Mouse (Mus musculus) hindbrain, embryonic 16.5 days (tissue): ENCODE results near the gene Gm10563. TPM values are rescaled to one million over a fixed set of nuclear protein-coding genes. Genes with fewer than 3 reads are reported as not detected.

ENCODE experiments used
- ATAC-seq: fragments of 200-750 bp; cut with Nextera tagmentation; 2 replicates; pipeline ENCODE4 v1.8.0; 2017; ENCODE audit warnings: moderate TSS enrichment, moderate library complexity
- H3K27ac ChIP-seq: fragments of 300-500 bp; sonication (generic); 2 replicates; pipeline ENCODE4 v1.5.1; 2014; ENCODE audit warnings: low read depth, mild to moderate bottlenecking, control low read depth, low read length, moderate library complexity
- H3K27me3 ChIP-seq: fragments of 300-500 bp; sonication (generic); replicated peaks from 2 replicates; pipeline ENCODE4 v1.6.1; 2014; ENCODE audit warnings: low read length; ENCODE audit not compliant: control insufficient read depth, insufficient read depth
- H3K36me3 ChIP-seq: fragments of 300-500 bp; sonication (generic); 2 replicates; pipeline ENCODE4 v1.6.1; 2014; ENCODE audit warnings: mild to moderate bottlenecking, low read length, moderate library complexity, mixed read lengths; ENCODE audit not compliant: control insufficient read depth, insufficient read depth
- H3K4me1 ChIP-seq: fragments of 300-500 bp; sonication (generic); 2 replicates; pipeline ENCODE4 v1.6.1; 2014; ENCODE audit warnings: low read depth, low read length; ENCODE audit not compliant: control insufficient read depth, insufficient read depth
- H3K4me2 ChIP-seq: fragments of 300-500 bp; sonication (generic); 2 replicates; pipeline ENCODE4 v1.6.1; 2014; ENCODE audit warnings: mild to moderate bottlenecking, low read length, control low read depth, moderate library complexity
- H3K4me3 ChIP-seq: fragments of 300-500 bp; sonication (generic); 2 replicates; pipeline ENCODE4 v1.5.1; 2014; ENCODE audit warnings: mild to moderate bottlenecking, low read length, control low read depth, moderate library complexity
- H3K9ac ChIP-seq: fragments of 300-500 bp; sonication (generic); 2 replicates; pipeline ENCODE4 v1.6.1; 2014; ENCODE audit warnings: low read depth, mild to moderate bottlenecking, control low read depth, low read length, moderate library complexity
- H3K9me3 ChIP-seq: fragments of 300-500 bp; sonication (generic); 2 replicates; pipeline ENCODE4 v1.6.1; 2014; ENCODE audit warnings: mild to moderate bottlenecking, low read length, moderate library complexity; ENCODE audit not compliant: control insufficient read depth
- WGBS: fragments of 180-500 bp; shearing (Covaris S2); extraction: QIAGEN DNeasy Blood & Tissue Kit; methylation state at CpG from one replicate; pipeline ENCODE4 v1.1.7; 2014; 5-methylcytosine and 5-hydroxymethylcytosine counted together
- polyA plus RNA-seq: library from polyadenylated mRNA; unstranded; fragments of >200 nt; fragmentation: Nextera tagmentation; extraction: Ambion mirVana; gene quantifications from 2 replicates; pipeline ENCODE4 v1.2.1, GENCODE M21; 2015

The Gm10563 gene
- polyA plus RNA-seq, 1 experiment from 2014 or later, result not detected

DNA sequence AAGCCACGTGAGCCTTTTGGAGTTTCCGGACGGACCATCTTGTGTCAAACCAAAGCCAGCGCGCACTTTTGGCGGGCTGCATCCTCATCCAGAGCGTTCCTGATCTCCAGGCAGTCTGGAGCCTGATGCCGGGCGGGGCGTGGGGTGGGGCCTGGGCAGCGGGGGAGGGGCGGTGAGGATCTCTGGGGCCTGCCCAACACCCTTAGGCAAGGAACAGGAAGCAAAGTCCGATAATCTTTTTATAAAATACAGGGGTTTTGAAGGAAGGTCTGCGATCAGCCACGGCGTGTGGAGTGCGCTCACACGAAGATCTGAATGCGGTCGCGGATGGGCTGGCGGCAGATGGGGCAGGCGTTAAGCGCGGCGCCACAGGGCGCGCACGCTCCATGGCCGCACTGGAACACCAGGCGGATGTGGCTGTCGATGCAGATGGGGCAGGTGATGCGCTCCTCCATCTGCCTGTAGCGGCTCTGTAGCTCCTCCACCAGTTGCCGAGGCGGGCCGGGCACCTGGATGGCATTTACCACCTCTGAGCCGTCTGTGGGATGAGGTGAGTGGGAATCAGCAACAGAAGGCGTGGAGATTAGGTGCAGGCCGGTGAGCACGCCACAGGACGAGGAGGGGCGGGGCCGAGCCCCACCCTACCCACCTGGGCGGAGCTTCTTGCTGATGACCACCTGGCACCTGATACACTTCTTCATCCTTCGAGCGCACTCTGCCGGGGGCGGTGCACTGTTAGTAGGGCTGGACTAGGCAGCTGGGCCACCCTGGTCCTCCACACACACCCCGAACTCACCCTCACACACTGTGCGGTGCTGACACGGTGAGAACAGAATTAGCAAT lies 9.5 kb upstream of the Gm10563 start:
- Histone ChIP-seq H3K27ac (no peak overlapping the region), H3K4me3 (peak overlapping the region; percentile 28), H3K9ac (peak overlapping the region; percentile 30), H3K9me3 (no peaks in the 10 kb centered on the region), H3K4me2 (peak overlapping the region; percentile 53), H3K36me3 (peaks cover 36% of the 10 kb centered on the region), H3K27me3 (peaks cover 56% of the 10 kb centered on the region), H3K4me1 (peaks cover 27% of the 10 kb centered on the region)
- peak; percentile 38 for ATAC-seq
- WGBS, result 6% methylated on average over 52 of the region's 52 CpGs

- H3K9ac ChIP-seq, result peak overlapping the region; percentile 30; the same call in 1 of the 2 replicates
Measured at GRCm38 (mm10) chr4:155654183-155654455, 8.9 kb upstream of the Gm10563 start.

DNA sequence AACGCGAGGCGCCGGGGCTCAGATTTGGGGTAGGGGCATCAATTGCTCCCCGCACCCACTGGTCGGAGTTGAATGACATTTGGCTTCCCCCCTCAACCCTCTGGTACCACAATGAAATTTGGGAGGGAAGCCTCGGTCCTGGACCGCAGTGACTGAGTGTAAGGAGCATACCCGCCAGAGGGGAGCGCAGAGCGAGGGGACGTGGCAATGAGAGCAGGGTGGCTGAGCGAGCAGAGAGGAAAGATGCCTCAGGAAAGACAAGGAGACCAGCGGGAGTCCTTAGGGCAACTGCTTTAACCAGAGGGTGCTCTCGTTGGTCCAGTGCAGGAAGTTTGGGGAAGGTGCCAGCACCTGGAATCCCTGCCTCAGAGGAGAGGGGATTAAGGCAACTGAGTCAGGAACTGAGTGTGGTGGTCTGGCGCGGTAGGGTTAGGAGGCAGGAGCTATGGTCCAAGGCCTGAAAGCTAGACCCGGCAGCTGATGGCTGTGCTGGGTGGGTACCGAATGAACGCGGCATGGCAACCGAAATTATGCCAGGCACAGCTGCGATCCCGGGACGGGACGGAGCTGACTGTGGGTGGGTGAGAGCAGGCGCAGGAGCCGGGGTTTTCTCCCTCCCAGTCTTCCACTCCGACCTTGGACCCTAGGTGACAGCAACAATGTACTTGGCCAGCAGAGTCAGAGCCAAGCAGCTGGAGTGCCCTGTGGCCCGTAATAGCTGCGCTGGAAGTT lies 8.4 kb upstream of the Gm10563 start:
- Histone ChIP-seq H3K27me3 (peaks cover 56% of the 10 kb centered on the region), H3K9me3 (no peaks in the 10 kb centered on the region), H3K27ac (no peak overlapping the region), H3K4me1 (peaks cover 27% of the 10 kb centered on the region), H3K4me3 (peak overlapping the region; percentile 36), H3K36me3 (peaks cover 39% of the 10 kb centered on the region), H3K9ac (peak overlapping the region; percentile 56), H3K4me2 (peak overlapping the region; percentile 72)
- 2% methylated on average over 31 of the region's 31 CpGs for WGBS
- peak; percentile 40 for ATAC-seq

More at GRCm38 (mm10) chr4:155654183-155654455, 8.9 kb upstream of the Gm10563 start:
- ATAC-seq, result no peak
- no peak overlapping the region for H3K27ac ChIP-seq
- peak overlapping the region; percentile 28; the same call in 1 of the 2 replicates for H3K4me3 ChIP-seq
- H3K27me3 ChIP-seq, result peaks cover 56% of the 10 kb centered on the region
- H3K36me3 ChIP-seq, result peaks cover 37% of the 10 kb centered on the region
- peak overlapping the region; percentile 53 for H3K4me2 ChIP-seq
- WGBS, result 6% methylated on average over 6 of the region's 6 CpGs
- H3K4me1 ChIP-seq, result peaks cover 27% of the 10 kb centered on the region
- H3K9me3 ChIP-seq, result no peaks in the 10 kb centered on the region

DNA sequence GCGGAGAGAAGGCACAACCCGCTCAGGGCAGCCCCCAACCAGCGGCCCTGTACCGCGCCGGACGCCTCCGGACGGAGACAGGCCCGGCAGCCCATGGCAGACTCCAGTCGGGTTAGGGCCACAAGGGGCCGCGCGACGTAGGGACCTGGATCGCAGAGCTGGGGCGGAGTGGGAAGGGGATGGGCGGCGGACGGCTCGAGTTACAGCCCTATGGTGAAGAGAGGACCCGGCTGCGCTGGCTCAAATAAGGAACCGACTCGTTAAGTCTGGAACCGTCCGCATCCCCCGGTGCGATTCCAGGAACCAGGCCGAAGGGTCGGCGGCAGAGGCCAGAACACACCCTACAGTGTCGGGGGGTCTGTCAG lies 7.9 kb upstream of the Gm10563 start, which contains the start of gene Mmp23:
Mmp23 (minus strand) TSS at position 299 of the 365 bp plus-strand sequence.
- Histone ChIP-seq H3K4me3 (peak within 1 kb of the TSS; percentile 36), H3K27me3 (peaks cover 56% of the 10 kb centered on the region), H3K4me1 (peaks cover 27% of the 10 kb centered on the region), H3K9ac (peak within 1 kb of the TSS; percentile 56), H3K36me3 (peaks cover 45% of the 10 kb centered on the region), H3K27ac (no peak within 1 kb of the TSS), H3K4me2 (peak within 1 kb of the TSS; percentile 72), H3K9me3 (no peaks in the 10 kb centered on the region)
- WGBS, result 0% methylated on average over 33 of the region's 33 CpGs
- peak; percentile 43 for ATAC-seq

- H3K4me1 ChIP-seq, result peaks cover 27% of the 10 kb centered on the region
- WGBS, result 25% methylated on average over 36 of the region's 36 CpGs
- H3K9ac ChIP-seq, result peak overlapping the region; percentile 56
- H3K27me3 ChIP-seq, result peaks cover 56% of the 10 kb centered on the region
- ATAC-seq, result peak; percentile 2; the same call in 1 of the 2 replicates
- peak overlapping the region; percentile 36 for H3K4me3 ChIP-seq
- no peak overlapping the region for H3K27ac ChIP-seq
- H3K9me3 ChIP-seq, result no peaks in the 10 kb centered on the region
- H3K36me3 ChIP-seq, result peaks cover 51% of the 10 kb centered on the region
- H3K4me2 ChIP-seq, result peak overlapping the region; percentile 72
Measured at GRCm38 (mm10) chr4:155652283-155653085, 7.3 kb upstream of the Gm10563 start.

DNA sequence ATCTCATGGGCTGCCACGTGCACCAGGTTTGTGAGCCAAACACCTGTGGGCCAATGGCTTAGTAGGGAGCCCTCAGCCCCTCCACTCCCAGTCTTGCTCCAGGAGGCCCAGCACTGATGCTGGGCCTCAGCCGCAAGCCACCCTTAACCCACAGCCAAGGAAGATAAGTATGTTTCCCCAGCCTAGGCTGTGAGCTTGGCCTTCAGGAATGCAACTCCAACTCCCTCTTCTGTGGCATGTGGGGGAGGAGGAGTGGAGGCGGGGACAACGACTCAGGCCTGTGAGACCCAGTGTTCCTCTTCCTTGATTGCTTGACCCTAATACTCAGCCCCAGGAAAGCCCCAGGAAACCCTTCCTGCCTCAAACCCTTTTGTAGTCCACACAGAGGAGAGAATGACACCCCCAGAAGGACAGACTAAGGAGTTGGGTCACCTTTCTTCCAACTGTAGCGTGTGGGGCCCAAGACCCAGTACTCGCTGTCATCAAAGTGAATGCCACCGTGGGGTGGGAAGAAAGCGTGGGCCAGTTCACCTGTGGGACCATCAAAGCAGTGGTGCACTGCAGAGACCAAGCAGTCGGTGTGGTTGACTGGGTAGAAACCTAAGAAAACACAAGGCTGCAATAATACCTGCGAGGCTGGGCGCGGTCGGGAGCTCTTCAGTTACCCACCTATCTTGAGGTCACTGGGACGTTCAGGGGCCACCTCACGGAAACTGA lies 6.5 kb upstream of the Gm10563 start:
- Histone ChIP-seq H3K9me3 (no peaks in the 10 kb centered on the region), H3K4me3 (no peak overlapping the region), H3K27ac (no peak overlapping the region), H3K4me2 (no peak overlapping the region), H3K27me3 (peaks cover 55% of the 10 kb centered on the region), H3K9ac (no peak overlapping the region), H3K4me1 (peaks cover 27% of the 10 kb centered on the region), H3K36me3 (peaks cover 54% of the 10 kb centered on the region)
- no peak for ATAC-seq
- WGBS, result 70% methylated on average over 15 of the region's 15 CpGs

DNA sequence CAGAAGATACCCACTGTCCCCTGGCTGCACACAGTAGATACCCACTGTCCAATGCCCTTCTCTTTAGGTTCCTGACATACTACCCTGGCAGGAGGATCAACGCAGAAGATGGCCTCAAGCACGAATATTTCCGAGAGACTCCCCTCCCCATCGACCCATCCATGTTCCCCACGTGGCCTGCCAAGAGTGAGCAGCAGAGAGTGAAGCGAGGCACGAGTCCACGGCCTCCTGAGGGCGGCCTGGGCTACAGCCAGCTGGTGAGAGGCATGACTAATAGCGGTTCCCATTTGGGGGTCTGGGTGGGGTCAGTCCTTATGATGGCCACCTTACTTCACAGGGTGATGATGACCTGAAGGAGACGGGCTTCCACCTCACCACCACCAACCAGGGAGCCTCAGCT lies 4.1 kb upstream of the Gm10563 start:
- no peaks in the 10 kb centered on the region for H3K9me3 ChIP-seq
- H3K4me1 ChIP-seq, result peaks cover 20% of the 10 kb centered on the region
- no peak overlapping the region for H3K27ac ChIP-seq
- no peak for ATAC-seq
- no peak overlapping the region for H3K9ac ChIP-seq
- H3K4me3 ChIP-seq, result no peak overlapping the region
- peaks cover 55% of the 10 kb centered on the region for H3K36me3 ChIP-seq
- WGBS, result 92% methylated on average over 11 of the region's 11 CpGs
- H3K4me2 ChIP-seq, result no peak overlapping the region
- H3K27me3 ChIP-seq, result peaks cover 31% of the 10 kb centered on the region

GRCm38 (mm10) chr4:155645721-155646120 lies 513 bp upstream of the Gm10563 start:
- Histone ChIP-seq H3K4me1 (no peaks in the 10 kb centered on the region), H3K4me2 (no peak overlapping the region), H3K9ac (no peak overlapping the region), H3K36me3 (peaks cover 73% of the 10 kb centered on the region), H3K4me3 (no peak overlapping the region), H3K27ac (no peak overlapping the region), H3K27me3 (peaks cover 7% of the 10 kb centered on the region), H3K9me3 (no peaks in the 10 kb centered on the region)
- WGBS, result 97% methylated on average over 5 of the region's 5 CpGs
- ATAC-seq, result no peak
